Mouse (Mus musculus) heart, embryonic 11.5 days (tissue): ENCODE results near the gene Elf1. TPM values are rescaled to one million over a fixed set of nuclear protein-coding genes. Genes with fewer than 3 reads are reported as not detected.

Experiments
- ATAC-seq: fragments of 200-750 bp; cut with Nextera tagmentation; replicated peaks from 2 replicates; pipeline ENCODE4 v1.8.0; 2017; ENCODE audit warnings: moderate library complexity; ENCODE audit not compliant: insufficient number of reproducible peaks, low FRiP score, low TSS enrichment
- H3K27ac ChIP-seq: fragments of 300-500 bp; sonication (generic); 2 replicates; pipeline ENCODE4 v1.5.1; 2014; ENCODE audit warnings: mild to moderate bottlenecking, low read depth, low read length
- H3K27me3 ChIP-seq: fragments of 300-500 bp; sonication (generic); 2 replicates; pipeline ENCODE4 v1.6.1; 2014; ENCODE audit warnings: mild to moderate bottlenecking, low read length, mixed read lengths; ENCODE audit not compliant: control insufficient read depth, insufficient read depth
- H3K36me3 ChIP-seq: fragments of 300-500 bp; sonication (generic); 2 replicates; pipeline ENCODE4 v1.6.1; 2014; ENCODE audit warnings: mild to moderate bottlenecking, low read length, moderate library complexity, mixed read lengths; ENCODE audit not compliant: control insufficient read depth, insufficient read depth
- H3K4me1 ChIP-seq: fragments of 300-500 bp; sonication (generic); 2 replicates; pipeline ENCODE4 v1.6.1; 2014; ENCODE audit warnings: low read length; ENCODE audit not compliant: control insufficient read depth, insufficient read depth
- H3K4me2 ChIP-seq: fragments of 300-500 bp; sonication (generic); 2 replicates; pipeline ENCODE4 v1.6.1; 2014; ENCODE audit warnings: mild to moderate bottlenecking, moderate library complexity
- H3K4me3 ChIP-seq: fragments of 300-500 bp; sonication (generic); 2 replicates; pipeline ENCODE4 v1.5.1; 2014; ENCODE audit warnings: low read depth, low read length
- H3K9ac ChIP-seq: fragments of 300-500 bp; sonication (generic); 2 replicates; pipeline ENCODE4 v1.6.1; 2014; ENCODE audit warnings: mild to moderate bottlenecking, low read depth, low read length, moderate library complexity
- H3K9me3 ChIP-seq: fragments of 300-500 bp; sonication (generic); replicated peaks from 2 replicates; pipeline ENCODE4 v1.6.1; 2016; ENCODE audit warnings: low read length; ENCODE audit not compliant: control insufficient read depth
- WGBS: fragments of 180-500 bp; shearing (Covaris S2); extraction: QIAGEN DNeasy Blood & Tissue Kit; methylation state at CpG from one replicate; pipeline ENCODE4 v1.1.7; 2014; ENCODE audit not compliant: insufficient replicate concordance; 5-methylcytosine and 5-hydroxymethylcytosine counted together
- polyA plus RNA-seq: library from polyadenylated mRNA; unstranded; fragments of >200 nt; fragmentation: Nextera tagmentation; extraction: Ambion mirVana; gene quantifications from 2 replicates; pipeline ENCODE4 v1.2.1, GENCODE M21; 2014

Elf1 gene
- polyA plus RNA-seq, 1 experiment from 2014 or later = 8.6 TPM

DNA sequence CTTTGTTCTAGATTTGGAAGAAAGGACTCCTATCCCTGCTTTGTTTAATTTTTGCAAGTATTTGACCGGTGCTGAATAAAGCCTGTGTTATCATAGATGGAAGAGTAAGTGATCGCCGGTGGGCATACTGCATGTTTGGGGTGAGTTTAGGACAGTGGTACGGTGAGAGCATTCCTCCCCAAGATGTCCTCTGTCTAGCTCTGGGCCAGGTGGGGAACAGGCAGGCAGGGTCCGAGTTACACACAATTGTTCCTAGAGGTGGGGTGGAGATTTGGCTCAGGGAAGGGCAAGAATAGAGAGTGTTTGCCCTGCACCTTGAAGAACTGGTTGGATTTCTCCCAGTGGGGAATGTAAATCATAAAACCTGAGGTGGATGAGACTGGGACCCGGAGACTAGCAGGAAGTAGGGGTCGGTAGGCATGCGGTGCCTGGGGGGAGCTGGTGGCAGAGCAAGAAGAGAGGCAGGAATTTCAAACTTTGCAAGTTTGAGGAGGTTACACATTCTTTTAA is 2.7 kb downstream of the Elf1 start:
- H3K27me3 ChIP-seq = no peaks in the 10 kb centered on the region
- no peaks in the 10 kb centered on the region for H3K36me3 ChIP-seq
- H3K9ac ChIP-seq = peak overlapping the region; percentile 99; the same call in 1 of the 2 replicates
- WGBS = 62% methylated on average over 8 of the region's 8 CpGs
- ATAC-seq = no peak
- H3K9me3 ChIP-seq = no peaks in the 10 kb centered on the region
- H3K27ac ChIP-seq = no peak overlapping the region
- peaks cover 39% of the 10 kb centered on the region for H3K4me1 ChIP-seq
- H3K4me2 ChIP-seq = peak overlapping the region; percentile 81
- H3K4me3 ChIP-seq = peak overlapping the region; percentile 96

DNA sequence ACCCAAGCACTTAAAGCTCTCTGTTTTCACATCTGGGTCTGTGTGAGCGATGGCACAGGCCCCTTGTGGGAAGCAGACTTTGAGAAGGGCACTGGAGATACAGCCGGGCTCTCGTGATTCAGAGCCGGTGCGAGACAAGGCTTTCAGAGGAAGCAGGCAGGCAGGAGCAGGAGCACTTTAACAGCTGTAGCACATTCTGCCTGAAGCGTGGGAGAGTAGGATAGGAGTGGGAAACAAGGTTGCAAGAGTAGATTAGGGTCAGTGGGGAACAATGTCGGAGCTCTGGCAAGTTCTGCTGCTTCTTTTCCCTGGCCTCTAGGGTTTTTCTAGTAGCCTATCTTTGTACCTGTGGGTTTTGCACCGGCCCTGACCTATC is 5.6 kb downstream of the Elf1 start:
- H3K4me1 ChIP-seq = peaks cover 30% of the 10 kb centered on the region
- H3K36me3 ChIP-seq = no peaks in the 10 kb centered on the region
- peak overlapping the region; percentile 56 for H3K9ac ChIP-seq
- H3K27ac ChIP-seq = peak overlapping the region; percentile 8; the same call in 1 of the 2 replicates
- peak overlapping the region; percentile 46 for H3K4me3 ChIP-seq
- peak overlapping the region; percentile 75 for H3K4me2 ChIP-seq
- no peaks in the 10 kb centered on the region for H3K27me3 ChIP-seq
- 9% methylated on average over 8 of the region's 8 CpGs for WGBS
- ATAC-seq = no peak
- H3K9me3 ChIP-seq = no peaks in the 10 kb centered on the region

DNA sequence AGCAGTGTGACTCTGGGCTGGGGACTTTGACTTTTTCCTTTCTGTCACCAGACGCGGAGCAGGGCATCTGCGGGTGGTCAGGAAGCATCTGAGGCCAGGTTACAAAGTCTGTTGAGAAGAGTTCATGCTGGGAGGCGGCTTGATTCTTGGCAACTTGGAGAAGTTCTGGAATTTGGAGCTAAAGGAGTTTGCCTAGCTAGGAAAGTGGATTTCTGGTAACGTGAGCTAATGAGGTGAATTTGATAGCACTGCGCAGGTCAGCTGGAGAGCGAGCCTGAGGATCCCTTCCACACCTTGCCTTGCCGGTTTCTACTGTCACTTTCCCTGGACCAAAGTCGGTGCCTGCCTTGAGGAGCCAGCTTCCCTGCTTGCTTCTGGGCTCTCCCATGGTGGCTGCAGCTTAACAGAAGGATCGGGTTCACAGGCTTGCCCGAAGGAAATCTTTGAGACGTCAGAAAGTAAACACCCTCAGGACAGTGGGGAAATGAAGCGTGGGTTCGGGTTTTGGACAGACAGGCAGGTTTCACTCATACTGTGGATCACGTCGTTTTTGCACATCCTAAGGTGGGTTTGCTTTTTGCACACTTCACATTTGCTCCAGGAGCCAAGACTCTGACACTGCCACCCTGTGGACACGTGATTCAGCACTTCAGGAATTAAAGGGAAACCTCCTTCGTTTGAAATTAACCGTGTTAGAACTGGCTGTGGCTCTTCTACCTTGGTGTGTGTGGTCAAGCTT is 6.2 kb downstream of the Elf1 start:
- no peaks in the 10 kb centered on the region for H3K27me3 ChIP-seq
- 4% methylated on average over 19 of the region's 19 CpGs for WGBS
- peaks cover 30% of the 10 kb centered on the region for H3K4me1 ChIP-seq
- peak overlapping the region; percentile 75 for H3K4me2 ChIP-seq
- ATAC-seq = no peak
- H3K9ac ChIP-seq = peak overlapping the region; percentile 56
- H3K36me3 ChIP-seq = 0 out of 2 replicates have a peak, but pooled peaks cover 2% of the 10 kb centered on the region
- H3K9me3 ChIP-seq = no peaks in the 10 kb centered on the region
- peak overlapping the region; percentile 46 for H3K4me3 ChIP-seq
- H3K27ac ChIP-seq = 0 out of 2 replicates have a peak overlapping the region, but pooled peaks have one; percentile 25

DNA sequence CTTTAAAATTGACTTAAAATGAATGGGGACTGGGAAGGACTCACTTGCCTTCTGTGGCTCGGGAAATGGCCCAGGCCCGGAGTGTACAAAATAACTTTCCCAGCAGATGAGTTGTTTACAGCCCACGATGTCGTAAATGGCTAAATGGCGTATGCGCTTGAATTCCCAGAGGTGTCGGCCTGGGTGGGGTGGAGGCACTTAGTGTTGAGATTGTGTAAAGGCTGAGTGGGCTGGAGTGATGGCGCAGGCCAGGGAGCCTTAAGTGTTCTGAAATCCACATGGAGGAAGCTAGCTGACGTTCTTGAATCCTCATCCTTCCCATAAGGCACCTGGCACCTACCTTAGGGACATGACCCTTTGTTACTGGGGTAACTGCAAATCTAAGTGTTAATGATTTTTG is 7.5 kb downstream of the Elf1 start:
- H3K36me3 ChIP-seq = 0 out of 2 replicates have a peak, but pooled peaks cover 2% of the 10 kb centered on the region
- H3K9me3 ChIP-seq = no peaks in the 10 kb centered on the region
- WGBS = 82% methylated on average over 9 of the region's 9 CpGs
- no peak overlapping the region for H3K4me2 ChIP-seq
- no peak overlapping the region for H3K27ac ChIP-seq
- ATAC-seq = no peak
- H3K4me3 ChIP-seq = no peak overlapping the region
- no peak overlapping the region for H3K9ac ChIP-seq
- no peaks in the 10 kb centered on the region for H3K27me3 ChIP-seq
- peaks cover 21% of the 10 kb centered on the region for H3K4me1 ChIP-seq

DNA sequence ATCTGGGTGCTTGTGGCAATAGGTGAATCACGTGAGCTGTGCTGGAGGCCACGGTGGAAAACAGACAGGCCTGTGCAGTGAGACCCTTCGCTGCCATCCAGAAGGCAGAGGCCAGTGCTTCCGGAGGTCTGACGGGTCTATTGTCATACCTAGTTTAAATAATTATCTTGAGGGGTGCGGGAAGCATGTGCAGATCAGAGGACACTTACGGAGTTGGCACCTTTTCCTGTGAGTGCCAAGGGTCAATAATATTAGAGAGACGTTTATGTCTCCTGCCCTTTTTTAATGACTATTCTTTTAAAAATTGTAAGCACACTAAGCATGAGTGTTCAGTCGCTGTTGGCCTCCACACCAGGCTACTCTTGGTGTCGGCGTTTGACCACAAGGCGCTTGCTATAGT is 8.2 kb downstream of the Elf1 start:
- Histone ChIP-seq H3K9ac (no peak overlapping the region), H3K27me3 (no peaks in the 10 kb centered on the region), H3K9me3 (no peaks in the 10 kb centered on the region), H3K4me3 (no peak overlapping the region), H3K36me3 (0 out of 2 replicates have a peak, but pooled peaks cover 2% of the 10 kb centered on the region), H3K4me1 (peaks cover 17% of the 10 kb centered on the region), H3K27ac (no peak overlapping the region), H3K4me2 (no peak overlapping the region)
- no peak for ATAC-seq
- WGBS = 82% methylated on average over 12 of the region's 12 CpGs

GRCm38 (mm10) chr14:79490246-79490645 is 9.3 kb downstream of the Elf1 start:
- Histone ChIP-seq H3K36me3 (0 out of 2 replicates have a peak, but pooled peaks cover 2% of the 10 kb centered on the region), H3K27ac (no peak overlapping the region), H3K27me3 (no peaks in the 10 kb centered on the region), H3K4me1 (peaks cover 17% of the 10 kb centered on the region), H3K9ac (no peak overlapping the region), H3K4me2 (no peak overlapping the region), H3K9me3 (no peaks in the 10 kb centered on the region), H3K4me3 (no peak overlapping the region)
- ATAC-seq = no peak
- 61% methylated on average over 3 of the region's 3 CpGs for WGBS

DNA sequence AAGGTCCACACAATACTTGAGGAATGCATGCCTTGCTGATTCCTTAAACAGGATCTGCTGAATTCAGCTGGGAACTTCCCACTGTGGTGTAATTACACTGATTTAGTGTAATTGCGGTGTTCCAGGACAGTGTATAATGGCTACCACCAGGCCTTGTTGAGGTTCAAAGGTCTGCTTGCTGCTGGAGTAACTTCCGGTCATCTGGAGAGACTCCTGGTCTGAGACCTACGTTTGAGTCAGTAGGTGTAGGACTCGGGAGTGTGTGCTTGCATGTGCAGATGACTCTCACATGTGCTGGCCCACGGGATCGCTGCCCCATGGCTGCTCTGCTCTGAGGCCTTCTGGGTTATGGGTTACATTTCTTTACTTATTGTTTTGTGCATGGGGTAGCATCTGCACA is 13.4 kb downstream of the Elf1 start:
- H3K27ac ChIP-seq = no peak overlapping the region
- H3K4me1 ChIP-seq = peaks cover 8% of the 10 kb centered on the region
- 84% methylated on average over 6 of the region's 6 CpGs for WGBS
- no peak overlapping the region for H3K4me2 ChIP-seq
- 0 out of 2 replicates have a peak, but pooled peaks cover 2% of the 10 kb centered on the region for H3K36me3 ChIP-seq
- ATAC-seq = no peak
- no peak overlapping the region for H3K9ac ChIP-seq
- no peak overlapping the region for H3K4me3 ChIP-seq
- H3K27me3 ChIP-seq = no peaks in the 10 kb centered on the region
- H3K9me3 ChIP-seq = no peaks in the 10 kb centered on the region

- Histone ChIP-seq H3K9ac (0 out of 2 replicates have a peak overlapping the region, but pooled peaks have one; percentile 22), H3K4me1 (peaks cover 25% of the 10 kb centered on the region), H3K4me2 (no peak overlapping the region), H3K27ac (no peak overlapping the region), H3K9me3 (no peaks in the 10 kb centered on the region), H3K27me3 (no peaks in the 10 kb centered on the region), H3K4me3 (no peak overlapping the region), H3K36me3 (no peaks in the 10 kb centered on the region)
- no peak for ATAC-seq
- WGBS = 54% methylated on average over 9 of the region's 9 CpGs
Observed at GRCm38 (mm10) chr14:79499326-79499725, 18.3 kb downstream of the Elf1 start.
